Mouse (Mus musculus): ENCODE data around the gene Gse1.

Gene Gse1

DNA sequence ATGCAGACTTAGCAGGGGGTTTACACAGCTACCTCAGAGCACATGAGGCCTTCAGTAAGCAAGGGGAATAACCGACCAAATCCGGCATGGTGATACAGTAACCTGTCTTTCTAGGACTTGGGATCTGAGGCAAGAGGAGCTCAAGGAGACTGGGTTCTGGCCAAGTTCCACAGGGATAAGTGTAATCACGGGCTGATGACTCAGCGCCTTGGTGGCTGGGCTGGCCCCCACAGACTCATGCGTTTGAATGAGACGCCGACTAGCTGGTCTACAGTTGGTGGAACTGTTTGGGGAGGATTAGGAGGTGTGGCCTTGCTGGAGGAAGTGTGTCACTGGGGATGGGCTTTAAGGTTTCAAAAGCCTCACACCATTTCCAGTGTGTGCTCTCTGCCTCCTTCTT, 110.4 kb downstream of the Gse1 start:
- intact Hi-C loops (cut with DNase I): no loop called here

- intact Hi-C loops (cut with DNase I): no loop called here
Measured at GRCm38 (mm10) chr8:120339743-120340142, 111.5 kb downstream of the Gse1 start.

- intact Hi-C loops (cut with DNase I): no loop called here
Measured at GRCm38 (mm10) chr8:120341124-120341523, 112.9 kb downstream of the Gse1 start.

- intact Hi-C loops (cut with DNase I): no loop called here
Measured at GRCm38 (mm10) chr8:120342847-120343548, 114.7 kb downstream of the Gse1 start.

DNA sequence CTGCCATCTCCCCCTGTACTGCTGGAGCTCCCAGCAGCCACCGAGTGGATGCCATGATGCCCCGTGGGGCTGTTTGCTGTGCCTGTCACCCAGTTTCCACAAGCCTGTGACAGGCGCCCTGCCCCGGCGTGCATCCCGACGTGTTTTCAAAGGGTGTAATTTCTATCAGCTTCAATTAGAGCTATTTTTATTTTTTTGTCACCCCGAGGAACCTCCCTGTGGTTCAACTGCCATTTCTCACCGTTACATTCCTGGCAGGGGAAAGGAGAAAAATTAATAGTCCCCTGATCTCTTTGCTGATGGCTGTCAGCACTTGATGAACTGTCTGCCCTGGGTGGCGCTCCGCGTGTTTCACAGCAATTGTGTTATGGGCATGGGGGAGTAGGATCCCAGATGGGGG, 115.3 kb downstream of the Gse1 start:
- intact Hi-C loops (cut with DNase I): no loop called here

- intact Hi-C loops (cut with DNase I): no loop called here
Measured at GRCm38 (mm10) chr8:120344166-120344565, 115.9 kb downstream of the Gse1 start.

- intact Hi-C loops (cut with DNase I): no loop called here
Measured at GRCm38 (mm10) chr8:120344583-120344982, 116.3 kb downstream of the Gse1 start.

DNA sequence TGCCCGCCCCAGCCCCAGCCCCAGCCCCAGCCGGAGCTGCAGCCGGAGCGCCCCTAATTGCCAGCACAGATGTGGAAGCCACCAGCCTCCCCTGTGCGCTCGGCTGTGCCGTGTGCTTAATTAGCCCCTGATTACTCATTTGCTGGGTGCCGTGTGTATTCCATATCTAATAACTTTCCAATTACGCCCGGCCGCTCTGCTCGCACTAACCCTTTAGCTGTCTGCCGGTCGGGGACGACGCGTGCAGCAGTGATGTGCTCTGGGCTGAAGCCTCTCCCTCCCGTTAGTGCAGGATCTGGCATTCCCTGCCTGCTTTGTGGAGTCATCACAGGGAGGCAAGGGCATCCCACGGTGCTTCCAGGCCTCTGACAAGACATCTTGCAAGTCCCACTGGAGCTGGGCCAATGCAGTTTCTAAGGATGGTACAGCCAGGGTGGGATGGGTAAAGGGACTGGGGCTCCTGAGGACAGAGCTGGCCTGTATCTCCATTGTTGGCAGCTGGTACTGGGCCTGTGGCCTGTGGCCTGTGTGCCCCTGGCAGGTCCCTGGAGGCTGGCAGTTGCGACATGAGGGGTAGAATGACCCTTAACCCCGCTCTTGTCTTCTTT, 119.6 kb downstream of the Gse1 start:
- intact Hi-C loops (cut with DNase I): no loop called here

DNA sequence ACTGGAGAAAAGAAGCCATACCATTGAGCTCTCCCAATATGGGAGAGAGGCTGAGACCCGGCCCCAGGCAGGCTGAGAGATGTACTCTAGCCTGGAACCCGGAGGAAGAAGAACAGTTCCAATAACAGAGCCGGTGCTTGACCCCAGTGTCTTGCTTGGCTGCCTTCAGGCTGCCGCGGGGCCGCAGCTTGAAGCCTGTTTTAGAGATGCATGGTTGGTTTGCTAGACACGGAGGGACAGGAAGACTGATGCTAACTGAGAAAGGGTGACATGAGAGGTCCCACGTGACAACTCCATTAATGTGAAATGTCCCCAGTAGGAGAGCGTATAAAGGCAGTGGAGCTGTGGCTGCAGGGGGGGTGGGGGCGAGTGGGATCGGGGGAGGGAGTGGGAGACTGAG, 120.7 kb downstream of the Gse1 start:
- intact Hi-C loops (cut with DNase I): no loop called here

GRCm38 (mm10) chr8:120351332-120352071, 123.2 kb downstream of the Gse1 start:
- intact Hi-C loops (cut with DNase I): no loop called here

- intact Hi-C loops (cut with DNase I): no loop called here
Measured at GRCm38 (mm10) chr8:120352096-120352495, 123.8 kb downstream of the Gse1 start.

DNA sequence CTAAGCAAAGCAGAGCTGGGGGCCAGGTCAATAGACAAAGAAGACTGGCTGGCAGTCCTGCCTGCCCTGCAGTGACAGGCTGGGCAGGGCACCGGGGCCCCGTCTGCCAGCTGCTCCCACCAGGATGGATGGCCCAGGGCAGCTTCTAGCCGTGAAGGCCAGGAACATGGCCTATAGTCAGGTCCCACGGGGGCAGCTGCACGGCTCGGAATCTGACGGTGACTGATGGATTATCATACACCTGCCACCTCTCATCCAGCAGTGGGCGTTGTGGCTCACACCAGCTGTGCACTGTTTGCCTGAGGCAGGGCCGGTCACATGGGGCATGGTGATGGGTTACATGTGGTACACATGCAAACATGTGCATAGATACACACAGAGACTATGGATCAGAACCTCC, 127.8 kb downstream of the Gse1 start:
- intact Hi-C loops (cut with DNase I): no loop called here

GRCm38 (mm10) chr8:120357504-120357903, 129.2 kb downstream of the Gse1 start:
- intact Hi-C loops (cut with DNase I): no loop called here

DNA sequence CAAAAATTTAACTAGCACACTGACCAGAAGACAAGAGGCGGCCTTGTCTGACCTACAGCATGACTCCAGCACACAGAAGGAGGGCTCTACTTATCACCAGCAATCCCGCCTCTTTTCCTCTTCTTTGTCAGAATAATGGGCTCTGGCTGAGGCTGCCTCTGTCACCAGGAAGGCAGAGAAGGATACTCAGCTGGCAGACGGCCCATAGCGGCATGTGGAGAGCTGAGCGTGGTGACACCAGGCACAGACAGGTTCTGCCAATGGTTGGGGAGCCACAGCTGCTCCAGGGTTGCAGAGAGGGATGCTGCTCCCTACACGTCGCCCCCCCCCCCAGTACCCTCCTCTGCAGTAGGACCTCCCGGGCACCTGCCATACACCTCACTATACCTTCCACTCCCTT, 133.0 kb downstream of the Gse1 start:
- intact Hi-C loops (cut with DNase I): no loop called here

- intact Hi-C loops (cut with DNase I): no loop called here
Measured at GRCm38 (mm10) chr8:120363552-120364071, 135.4 kb downstream of the Gse1 start.

DNA sequence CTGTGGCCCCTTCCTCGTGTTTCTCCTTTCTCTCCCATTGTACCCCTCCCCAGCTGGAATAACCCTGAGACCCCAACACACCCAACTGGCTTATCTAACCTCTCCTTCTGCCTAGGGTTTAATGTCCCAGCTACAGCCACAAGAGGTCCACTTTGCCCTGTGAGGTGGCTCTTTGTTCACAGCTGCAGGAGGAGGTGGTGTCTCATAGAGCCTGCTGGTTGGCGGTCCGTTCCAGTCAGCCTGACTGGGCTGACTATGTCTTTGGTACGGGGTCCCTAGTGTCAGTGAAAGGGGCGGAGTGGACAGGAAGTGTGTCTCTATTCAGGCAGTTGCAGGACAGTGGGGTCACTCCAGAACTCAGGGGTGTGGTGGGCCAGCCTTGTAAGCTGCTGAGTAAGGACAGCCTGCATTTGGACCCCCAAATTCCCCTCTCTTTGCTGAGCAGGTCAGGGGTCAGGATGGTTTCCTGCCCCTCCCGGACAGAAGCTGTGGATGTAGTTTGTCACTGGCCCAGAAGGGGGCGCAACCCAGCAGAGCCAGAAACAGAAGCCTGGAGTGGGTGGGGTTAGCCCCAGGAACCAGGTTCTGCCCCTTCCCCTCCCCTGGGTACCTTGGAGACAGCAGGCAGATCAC, 136.0 kb downstream of the Gse1 start:
- intact Hi-C loops (cut with DNase I): no loop called here

DNA sequence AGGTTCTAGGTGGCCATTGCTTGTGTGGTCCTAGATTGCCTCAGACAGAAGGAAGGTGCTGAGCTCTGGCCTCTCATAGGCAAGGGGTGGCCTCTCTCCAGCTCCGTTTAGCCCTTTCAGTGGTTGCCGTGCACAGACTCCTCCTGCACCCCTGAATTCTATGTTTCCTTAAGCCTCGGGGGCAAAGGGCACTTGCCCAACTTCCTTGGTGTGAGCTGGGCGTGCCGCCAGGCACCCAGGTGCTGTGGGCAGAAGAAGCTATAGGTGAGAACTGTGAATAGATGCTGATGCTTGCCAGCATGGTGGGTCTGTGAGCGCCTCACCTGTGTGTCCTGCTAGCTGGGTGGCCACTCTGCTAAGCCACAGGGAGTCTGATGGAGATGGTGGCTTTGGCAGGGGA, 138.6 kb downstream of the Gse1 start:
- intact Hi-C loops (cut with DNase I): loop anchor here (5.0 kb wide), 1 partner anchor 40 kb away; no protein-coding TSS in a partner anchor

DNA sequence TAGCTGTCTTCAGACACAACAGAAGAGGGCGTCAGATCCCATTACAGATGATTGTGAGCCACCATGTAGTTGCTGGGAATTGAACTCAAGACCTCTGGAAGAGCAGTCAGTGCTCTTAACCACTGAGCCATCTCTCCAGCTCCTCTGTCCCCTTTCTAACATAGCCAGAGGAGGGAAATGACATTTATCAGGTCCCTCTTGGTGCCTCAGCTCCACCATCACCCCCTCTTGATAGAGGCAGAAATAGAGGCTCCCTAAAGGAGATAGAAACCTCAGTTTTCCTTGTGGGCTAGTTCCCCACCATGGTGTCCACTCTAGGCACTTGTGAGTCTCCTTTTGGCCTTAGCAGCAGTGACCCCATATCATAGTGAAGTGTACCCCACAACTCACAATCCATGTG, 139.9 kb downstream of the Gse1 start:
- intact Hi-C loops (cut with DNase I): loop anchor here (5.0 kb wide), 1 partner anchor 41 kb away; no protein-coding TSS in a partner anchor

DNA sequence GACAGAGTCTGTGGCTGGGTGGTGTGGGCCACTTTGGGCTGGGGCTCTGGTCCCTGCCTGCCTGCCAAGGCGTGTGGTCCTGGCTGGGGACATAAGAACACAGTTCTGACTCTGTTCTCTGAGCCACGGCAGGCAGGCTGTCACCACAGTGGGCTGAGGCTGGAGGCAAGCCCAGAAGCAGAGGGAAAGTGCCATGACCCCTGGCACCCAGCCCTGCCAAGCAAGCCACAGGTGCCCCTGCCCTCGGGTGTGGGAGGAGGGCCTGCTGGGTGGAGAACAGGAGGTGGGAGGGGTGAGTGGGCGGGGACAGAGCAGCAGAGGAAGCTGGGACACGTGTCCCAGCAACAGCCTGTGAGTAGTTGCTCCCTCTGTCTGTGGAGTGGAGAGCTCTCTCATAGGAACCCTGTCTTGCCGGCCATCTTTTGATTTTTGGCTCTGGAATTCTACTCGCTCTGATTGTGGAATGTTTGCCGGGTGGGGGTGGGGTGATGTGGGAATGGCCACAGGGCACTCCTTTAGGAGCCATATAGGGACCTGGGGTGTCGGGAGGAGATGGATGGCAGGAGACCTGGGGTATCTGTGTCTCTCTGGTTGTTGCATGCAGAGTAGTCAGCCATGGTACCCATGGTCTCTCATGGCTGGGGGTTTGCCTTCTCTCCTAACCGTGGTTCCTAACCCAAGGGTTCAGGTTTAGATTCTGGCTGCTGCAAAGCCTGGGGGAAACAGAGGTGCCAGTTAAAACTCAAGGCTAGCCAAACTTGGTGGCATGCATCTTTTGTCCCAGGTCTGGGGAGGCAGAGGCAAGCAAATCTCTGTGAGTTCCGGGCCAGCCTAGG, 140.8 kb downstream of the Gse1 start:
- intact Hi-C loops (cut with DNase I): loop anchor here (5.0 kb wide), 1 partner anchor 42 kb away; no protein-coding TSS in a partner anchor

DNA sequence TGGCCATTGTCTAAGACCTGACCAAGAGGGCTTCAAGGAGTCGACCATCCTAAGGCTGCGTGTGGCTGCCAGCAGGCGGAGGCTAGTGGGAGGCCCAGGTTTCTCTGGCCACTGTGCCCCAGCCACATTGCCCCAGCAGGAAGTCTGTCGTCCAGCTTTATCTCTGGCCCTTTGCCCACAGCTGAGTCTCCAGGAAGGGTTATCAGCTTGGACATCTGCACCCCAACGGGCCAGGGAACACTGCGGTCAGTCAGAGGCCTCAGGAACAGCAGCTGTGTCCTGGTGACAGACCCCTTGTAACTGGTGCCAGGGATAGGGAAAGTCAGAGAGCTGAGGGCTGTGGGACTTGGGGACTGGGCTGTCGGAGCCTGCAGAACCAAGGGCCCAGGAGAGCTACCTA, 141.7 kb downstream of the Gse1 start:
- intact Hi-C loops (cut with DNase I): loop anchor here (5.0 kb wide), 1 partner anchor 43 kb away; no protein-coding TSS in a partner anchor

DNA sequence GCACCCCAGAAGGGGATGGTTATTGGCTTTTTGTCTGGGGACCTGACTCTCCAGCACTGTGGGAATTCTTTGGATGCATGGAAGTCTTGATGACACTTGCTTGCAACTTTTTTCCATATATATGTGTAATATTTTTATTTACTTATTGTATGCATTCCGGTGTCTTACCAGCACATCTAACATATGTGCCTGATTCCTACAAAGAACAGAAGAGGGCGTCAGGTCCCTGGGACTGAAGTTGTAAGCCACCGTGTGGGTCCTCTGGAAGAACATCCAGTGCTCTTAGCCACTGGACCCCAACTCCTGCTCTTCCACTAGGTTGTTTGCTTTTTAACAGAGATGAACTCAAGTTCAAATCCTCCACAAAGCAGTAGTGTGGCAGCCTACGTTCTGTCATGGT, 142.2 kb downstream of the Gse1 start:
- intact Hi-C loops (cut with DNase I): no loop called here

Measured in adrenal gland (tissue).